Mouse (Mus musculus) neutrophil, adult 5-6 weeks (primary cell): ENCODE results near the gene Cutc. TPM values are rescaled to one million over a fixed set of nuclear protein-coding genes. Genes with fewer than 3 reads are reported as not detected.

Experiments
- ATAC-seq: fragments of 151-379, 151-347 bp; 2 replicates; pipeline ENCODE4 v1.8.0; 2017; ENCODE audit warnings: mild to moderate bottlenecking, moderate TSS enrichment; ENCODE audit not compliant: insufficient number of reproducible peaks, poor library complexity, low FRiP score, severe bottlenecking; ENCODE audit errors: extremely low read depth
- total RNA-seq: library from RNA; stranded (forward); fragments of 200-1000 nt; gene quantifications from 2 replicates; pipeline ENCODE4 v1.2.3, GENCODE M21; 2017

Gene Cutc
- total RNA-seq, 1 experiment from 2014 or later, result 17.1 TPM

DNA sequence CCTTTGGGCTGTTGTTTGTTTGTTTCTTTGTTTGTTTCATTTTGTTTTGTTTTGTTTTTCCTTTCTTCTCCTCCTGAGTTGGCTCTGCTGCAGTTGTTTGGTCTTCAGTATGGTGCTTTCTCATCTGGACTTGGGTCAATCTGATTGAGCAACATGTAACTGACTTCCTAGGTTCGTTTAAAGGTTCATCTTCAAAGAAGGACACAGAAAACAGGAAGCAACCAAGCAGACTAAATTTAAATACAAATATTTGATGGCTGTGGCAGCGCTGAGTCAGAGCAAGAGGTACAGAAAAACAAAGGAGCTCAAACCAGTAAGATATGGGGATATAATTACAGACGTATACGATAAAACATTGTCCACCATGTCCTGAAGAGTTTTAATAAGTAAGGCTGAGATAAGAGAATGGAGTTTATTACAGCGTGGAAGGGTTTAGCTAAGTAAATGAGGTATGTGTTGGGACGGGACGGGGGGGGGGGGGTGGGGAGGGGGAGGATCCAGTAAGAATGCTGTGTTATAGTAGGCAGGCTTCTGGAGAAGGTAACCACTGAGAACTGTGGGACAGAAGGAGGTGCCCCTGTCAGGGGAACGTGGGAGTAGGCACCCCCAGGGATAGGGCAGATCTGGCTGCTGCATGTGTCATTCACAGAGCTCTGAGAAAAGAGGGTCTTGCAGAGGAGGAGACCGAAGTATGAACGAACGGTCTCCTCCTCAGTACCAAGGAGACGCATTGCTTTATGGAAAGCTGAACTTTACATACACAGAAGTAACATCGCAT lies 33.6 kb downstream of the Cutc start:
- ATAC-seq, result peak; percentile 51; the same call in 1 of the 2 replicates

- ATAC-seq, result no peak
Observed at GRCm38 (mm10) chr19:43789817-43790216, 37.0 kb downstream of the Cutc start.

- no peak for ATAC-seq
Observed at GRCm38 (mm10) chr19:43792537-43792936, 39.7 kb downstream of the Cutc start.

- ATAC-seq, result no peak
Observed at GRCm38 (mm10) chr19:43793951-43794350, 41.2 kb downstream of the Cutc start.

- ATAC-seq, result no peak
Observed at GRCm38 (mm10) chr19:43795511-43795910, 42.7 kb downstream of the Cutc start.

DNA sequence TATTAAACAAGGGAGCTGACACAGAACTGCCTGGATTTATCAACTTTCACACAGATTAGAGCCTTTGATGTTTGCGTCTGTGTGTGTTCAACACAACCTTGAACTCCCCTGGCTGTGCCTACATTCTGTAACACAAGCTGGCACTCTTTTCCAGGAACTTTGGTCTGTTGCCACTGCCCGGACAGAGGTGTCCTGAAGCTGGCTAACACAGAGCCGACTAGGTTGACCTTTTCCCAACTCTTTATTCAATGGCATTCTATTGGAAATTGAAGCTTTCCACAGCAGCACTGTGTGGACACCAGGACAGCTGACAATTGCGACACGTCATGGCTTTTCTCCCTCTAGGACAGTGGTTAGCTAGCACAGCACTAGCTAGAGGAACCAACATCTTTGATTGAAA lies 44.4 kb downstream of the Cutc start:
- ATAC-seq, result no peak

- ATAC-seq, result 0 out of 2 replicates have a peak, but pooled peaks have one; percentile 13
Observed at GRCm38 (mm10) chr19:43801427-43802051, 48.7 kb downstream of the Cutc start.

DNA sequence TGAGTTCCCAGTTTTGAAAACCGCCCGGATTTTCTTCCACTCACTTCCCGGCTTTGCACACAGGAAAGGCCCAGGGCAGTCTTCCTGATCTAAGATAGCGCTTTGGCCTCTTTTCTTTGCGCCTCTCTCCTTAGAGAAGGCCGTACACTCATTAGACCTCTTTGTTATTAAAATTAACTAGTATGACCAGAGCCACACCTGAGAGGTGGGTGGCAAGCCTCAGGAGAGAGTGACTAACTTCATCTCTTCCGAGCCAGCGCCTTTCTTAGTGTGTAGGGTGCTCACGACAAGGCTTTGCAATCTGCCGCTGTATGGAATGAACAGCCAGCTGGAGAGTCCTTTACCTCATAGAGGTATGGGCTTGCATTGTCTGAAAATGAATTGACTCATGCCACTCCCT lies 51.1 kb downstream of the Cutc start:
- no peak for ATAC-seq

GRCm38 (mm10) chr19:43809331-43809730 lies 56.5 kb downstream of the Cutc start:
- no peak for ATAC-seq

DNA sequence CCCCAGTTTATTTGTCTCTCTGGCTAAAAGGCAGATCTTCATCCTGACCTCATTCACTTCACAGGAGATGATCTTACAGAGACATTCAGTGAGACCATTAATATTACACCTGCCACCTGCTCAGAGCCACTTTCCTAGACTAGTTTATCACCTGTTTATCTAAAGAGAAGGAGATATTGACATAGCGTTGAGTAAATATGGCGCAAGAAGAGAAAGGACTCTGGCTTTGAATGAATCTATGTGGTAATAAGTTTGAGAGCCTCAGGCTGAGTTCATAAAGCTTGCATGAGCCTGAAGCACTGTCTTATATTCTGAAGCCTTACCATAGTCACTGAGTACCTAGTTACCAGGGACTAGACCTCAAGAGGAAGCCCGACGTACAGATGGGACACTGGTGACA lies 58.6 kb downstream of the Cutc start:
- ATAC-seq, result no peak

- no peak for ATAC-seq
Observed at GRCm38 (mm10) chr19:43813315-43813714, 60.5 kb downstream of the Cutc start.

DNA sequence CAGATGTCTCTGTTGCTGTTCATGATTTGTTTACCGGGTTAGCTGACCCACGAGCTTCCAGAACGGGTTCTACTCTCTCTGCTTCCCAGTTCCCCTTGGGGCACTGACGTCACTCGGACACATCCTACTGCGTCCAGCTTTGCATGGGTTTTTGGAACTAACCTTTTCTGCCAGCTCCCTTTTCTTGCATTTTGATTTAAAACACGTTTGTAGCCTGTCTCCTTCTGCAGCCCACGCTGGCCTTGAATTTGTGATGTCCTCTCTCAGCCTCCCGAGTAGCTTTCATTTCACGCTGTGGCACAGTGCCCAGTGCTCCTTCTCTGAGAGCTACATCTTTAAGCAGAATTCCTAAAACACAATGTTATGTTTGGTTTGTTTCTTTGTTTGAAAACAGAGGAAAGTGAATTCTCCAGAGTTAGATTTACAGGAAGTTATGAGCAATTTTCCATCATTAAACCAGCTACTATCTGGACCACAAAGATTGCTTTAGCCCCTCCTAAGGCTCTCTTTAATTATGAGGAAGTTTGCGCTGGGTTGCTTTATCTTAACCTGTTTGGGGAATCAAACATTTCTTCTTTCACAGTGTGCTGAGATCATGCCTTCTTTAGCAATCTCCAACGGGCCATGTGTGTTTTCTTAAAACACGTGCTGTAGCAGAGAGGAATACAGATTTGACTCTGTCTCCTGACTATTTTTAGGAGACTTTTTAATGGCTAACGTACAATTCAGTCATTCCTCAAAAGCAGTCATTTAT lies 63.0 kb downstream of the Cutc start:
- ATAC-seq, result no peak

Other genes starting within 250 kb of the Cutc start
- 16.6 and 17.7 TPM in 2 replicates for gene Got1, start 228.4 kb upstream of the Cutc start, total RNA-seq
- not detected in 2 replicates for gene Nkx2-3, start 140.7 kb upstream of the Cutc start, total RNA-seq
- 89.6 and 93.3 TPM in 2 replicates for gene Slc25a28, start 78.1 kb upstream of the Cutc start, total RNA-seq
- 5.1 and 10.2 TPM in 2 replicates for gene Entpd7, start 63.3 kb upstream of the Cutc start, total RNA-seq
- 12.1 and 14.7 TPM in 2 replicates for gene Cox15, start within 50 bp of the Cutc start, total RNA-seq
- 0.74 and 1.7 TPM in 2 replicates for gene Abcc2, start 29.2 kb downstream of the Cutc start, total RNA-seq
- gene Dnmbp, start 187.2 kb downstream of the Cutc start, total RNA-seq, result 26.2 and 29.7 TPM in 2 replicates
- not detected in 2 replicates for gene Cpn1, start 233.6 kb downstream of the Cutc start, total RNA-seq